Mouse (Mus musculus) v-Abl transformed pro-B cells (cell line): Measurements from ENCODE around the gene Ly75.

ENCODE experiments used
- in situ Hi-C, 2 experiments: fragments of 400-800 bp; cut with MboI; formaldehyde crosslinking; loops; one replicate each; pipeline ENCODE4 v1.15.1; 2025; ENCODE audit not compliant: unreplicated experiment in 2 of 2

The Ly75 gene

GRCm38 (mm10) chr2:60375608-60376107 is 7.4 kb downstream of the Ly75 start:
- in situ Hi-C loops, result no loop called here

- in situ Hi-C loops, result no loop called here
Observed at GRCm38 (mm10) chr2:60375126-60375525, 8.0 kb downstream of the Ly75 start.

- in situ Hi-C loops, result no loop called here
Observed at GRCm38 (mm10) chr2:60370188-60370587, 12.9 kb downstream of the Ly75 start.

DNA sequence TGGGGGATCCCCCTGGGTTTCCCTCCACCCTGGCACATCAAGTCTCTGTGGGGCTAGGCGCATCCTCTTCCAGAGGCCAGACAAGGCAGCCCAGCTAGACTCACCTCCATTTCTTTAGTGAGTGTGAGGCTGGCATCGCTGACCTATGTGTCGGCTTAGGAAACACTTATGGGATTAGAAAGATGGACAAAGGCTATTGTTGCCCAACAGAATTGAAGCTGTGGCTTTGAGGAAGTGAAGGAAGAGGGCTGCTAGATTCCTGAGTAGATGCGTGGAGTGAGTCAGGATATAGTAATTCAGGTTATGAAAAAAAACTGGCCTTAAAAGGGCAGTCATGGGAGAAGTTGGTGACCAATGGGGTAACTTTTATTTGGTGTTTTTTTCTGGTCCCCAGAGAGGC is 13.6 kb downstream of the Ly75 start:
- in situ Hi-C loops, result no loop called here

- in situ Hi-C loops, result no loop called here
Observed at GRCm38 (mm10) chr2:60367871-60368270, 15.2 kb downstream of the Ly75 start.

DNA sequence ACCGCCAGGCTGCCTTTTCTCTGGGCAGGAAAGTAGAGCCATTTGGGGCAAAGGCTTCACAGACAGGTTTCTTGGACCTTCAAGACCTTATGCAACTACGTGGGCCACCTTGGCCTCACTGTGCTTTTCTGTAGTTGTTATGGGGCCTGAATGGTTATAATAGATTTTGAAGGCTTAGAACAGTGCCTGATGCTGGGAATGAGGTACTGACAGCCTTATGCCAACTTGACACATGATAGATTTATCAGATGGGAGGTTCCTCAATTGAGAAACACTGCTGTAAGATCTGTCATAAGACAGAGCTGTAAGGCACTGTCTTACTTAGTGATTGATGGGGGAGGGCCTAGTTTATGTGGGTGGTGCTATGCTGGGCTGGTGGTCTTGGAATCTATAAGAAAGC is 15.9 kb downstream of the Ly75 start:
- in situ Hi-C loops, result no loop called here

DNA sequence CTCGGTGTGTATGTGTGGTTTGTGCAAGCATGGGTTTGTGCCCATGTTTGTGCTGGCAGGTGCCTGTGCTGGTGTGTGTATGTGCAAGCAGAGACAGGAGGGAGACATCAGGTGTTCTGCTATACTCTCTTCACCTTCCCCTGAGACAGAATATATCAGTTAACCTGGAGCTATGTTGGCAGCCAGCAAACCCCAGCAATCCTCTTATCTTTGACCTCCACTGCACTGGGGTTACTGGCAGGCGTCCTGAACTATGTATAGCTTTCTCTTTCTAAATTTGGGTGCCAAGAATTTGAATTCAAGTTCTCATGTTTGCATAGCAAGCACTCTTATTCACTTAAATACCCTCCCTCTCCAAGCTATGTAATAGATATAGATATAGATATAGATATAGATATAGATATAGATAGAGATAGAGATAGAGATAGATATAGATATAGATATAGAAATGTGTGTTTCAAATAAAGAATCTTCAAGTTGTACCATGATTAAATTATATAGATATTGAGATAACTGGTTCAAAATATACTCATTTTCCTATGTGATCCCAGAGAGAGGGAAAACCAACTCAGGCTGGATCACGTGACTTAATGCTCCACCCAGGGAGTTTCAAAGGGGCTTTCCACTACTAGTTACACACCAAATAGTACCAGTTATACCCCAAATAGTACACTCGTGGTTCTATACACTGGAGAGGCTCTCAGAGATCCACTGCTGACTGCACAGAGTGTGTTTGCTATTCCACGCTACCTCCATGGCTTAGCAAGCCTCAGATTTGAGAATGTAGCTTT is 17.1 kb downstream of the Ly75 start:
- in situ Hi-C loops, result no loop called here

- in situ Hi-C loops, result no loop called here
Observed at GRCm38 (mm10) chr2:60365138-60365775, 17.8 kb downstream of the Ly75 start.

- in situ Hi-C loops, result no loop called here
Observed at GRCm38 (mm10) chr2:60362146-60362545, 21.0 kb downstream of the Ly75 start.

GRCm38 (mm10) chr2:60359796-60360195 is 23.3 kb downstream of the Ly75 start:
- in situ Hi-C loops, result no loop called here

- in situ Hi-C loops, result no loop called here
Observed at GRCm38 (mm10) chr2:60355388-60355683, 27.8 kb downstream of the Ly75 start.

- in situ Hi-C loops, result no loop called here
Observed at GRCm38 (mm10) chr2:60354541-60355387, 28.3 kb downstream of the Ly75 start.

DNA sequence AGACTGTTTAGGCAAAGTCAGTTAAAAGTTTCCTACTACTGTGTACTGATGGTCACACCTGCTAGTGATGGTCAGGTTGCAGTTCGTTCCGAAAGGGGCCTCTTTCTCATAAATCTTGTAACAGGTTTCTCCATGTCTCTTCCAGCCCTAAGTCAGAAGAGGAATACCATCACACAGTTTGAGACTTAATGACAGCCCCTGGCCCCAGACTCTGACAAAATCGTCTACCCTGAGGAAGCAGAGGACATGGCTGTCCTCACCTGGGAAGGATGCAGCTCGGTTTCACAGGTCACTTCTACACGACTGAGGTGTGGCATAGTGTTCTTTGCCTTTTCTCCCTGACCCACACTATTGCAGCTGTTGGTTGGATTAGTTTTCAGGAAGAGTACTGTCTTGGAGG is 30.8 kb downstream of the Ly75 start:
- in situ Hi-C loops, result no loop called here

DNA sequence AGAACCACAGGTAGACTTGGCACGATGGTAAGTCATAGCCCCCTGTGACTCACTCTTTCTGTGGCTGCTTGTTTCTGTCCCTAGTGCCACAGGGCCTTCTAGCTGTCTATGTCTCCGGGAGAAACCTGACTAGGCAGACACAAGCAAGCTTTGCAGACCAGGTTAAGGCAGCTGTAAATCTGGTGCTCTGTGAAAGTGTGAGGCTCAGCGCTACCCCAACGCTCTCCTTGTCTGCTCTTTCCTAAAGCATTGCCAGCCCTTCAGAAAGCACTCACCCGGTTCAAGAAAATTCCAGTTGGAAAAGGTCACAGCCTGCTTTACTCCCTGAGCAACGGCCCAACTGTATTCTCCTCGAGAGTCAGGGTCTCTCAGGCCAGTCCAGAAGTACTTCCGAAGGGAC is 31.3 kb downstream of the Ly75 start:
- in situ Hi-C loops, result no loop called here

DNA sequence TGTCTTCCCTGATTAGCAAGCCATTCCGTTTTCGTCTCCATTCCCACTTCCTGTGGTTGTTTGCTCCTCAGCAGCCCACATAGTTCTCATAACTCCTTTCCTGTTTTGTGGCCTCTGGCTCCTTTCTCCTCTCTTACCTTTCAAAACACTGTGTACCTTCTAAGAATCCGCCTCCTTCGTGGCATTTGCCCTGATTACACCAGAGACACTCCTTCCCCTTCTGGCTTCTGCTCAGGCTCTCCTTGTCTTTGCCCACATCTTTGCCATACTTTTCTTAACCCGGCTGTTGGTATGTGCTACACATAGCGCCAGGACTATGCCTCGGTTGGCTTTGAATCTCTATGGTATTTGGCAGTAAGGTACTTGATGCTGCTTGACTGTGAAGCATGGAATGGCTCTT is 35.2 kb downstream of the Ly75 start:
- in situ Hi-C loops, result no loop called here

- in situ Hi-C loops, result no loop called here
Observed at GRCm38 (mm10) chr2:60346531-60346930, 36.6 kb downstream of the Ly75 start.

DNA sequence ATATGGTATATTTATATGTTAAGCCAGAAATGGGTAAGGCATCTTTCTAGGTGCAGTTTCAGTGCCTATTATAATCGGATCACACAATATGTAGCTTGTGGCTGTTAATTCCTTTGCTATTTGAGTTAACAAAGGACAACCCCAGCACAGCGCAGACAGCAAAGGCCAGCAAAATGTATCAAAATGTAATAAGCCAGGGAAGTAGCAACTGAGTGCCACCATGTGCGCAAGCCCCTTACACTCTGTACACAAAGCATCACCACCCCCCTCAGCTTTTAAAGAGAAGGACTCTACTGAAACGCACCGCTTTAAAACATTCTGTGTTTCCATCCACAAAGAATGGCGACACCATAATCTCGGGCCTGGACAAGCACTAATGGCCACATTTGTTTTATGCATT is 37.4 kb downstream of the Ly75 start:
- in situ Hi-C loops, result no loop called here

DNA sequence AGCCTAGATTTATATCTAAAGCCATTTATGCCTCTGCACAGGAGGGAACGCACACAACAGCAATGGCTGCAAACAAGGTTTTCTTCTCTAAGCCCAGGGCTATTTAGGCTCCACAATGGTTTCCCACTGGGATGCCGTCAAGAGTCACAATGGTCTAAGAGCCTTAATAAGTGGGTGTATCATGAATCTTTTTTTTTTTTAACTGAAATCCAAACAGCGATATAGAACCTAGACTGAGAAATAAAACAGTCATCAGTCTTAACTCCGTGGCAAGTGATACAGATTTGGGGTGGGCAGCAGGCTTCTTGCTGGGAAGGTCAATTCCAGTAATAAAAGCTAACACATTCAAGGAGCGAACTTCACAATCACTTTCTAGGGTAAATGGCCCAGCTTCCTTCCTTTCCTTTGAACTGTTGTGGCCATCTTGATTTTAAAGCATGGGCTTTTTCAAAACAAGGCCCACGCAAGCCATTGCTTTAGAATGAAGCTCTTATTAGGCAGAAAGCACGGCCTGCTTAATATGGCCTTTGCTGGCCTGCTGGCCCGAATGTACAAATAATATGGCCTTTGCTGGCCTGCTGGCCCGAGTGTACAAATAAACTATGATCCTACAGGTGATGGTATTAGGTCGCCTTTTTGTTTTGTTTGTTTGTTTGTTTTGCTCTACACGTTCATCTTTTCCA is 39.4 kb downstream of the Ly75 start:
- in situ Hi-C loops, result no loop called here

DNA sequence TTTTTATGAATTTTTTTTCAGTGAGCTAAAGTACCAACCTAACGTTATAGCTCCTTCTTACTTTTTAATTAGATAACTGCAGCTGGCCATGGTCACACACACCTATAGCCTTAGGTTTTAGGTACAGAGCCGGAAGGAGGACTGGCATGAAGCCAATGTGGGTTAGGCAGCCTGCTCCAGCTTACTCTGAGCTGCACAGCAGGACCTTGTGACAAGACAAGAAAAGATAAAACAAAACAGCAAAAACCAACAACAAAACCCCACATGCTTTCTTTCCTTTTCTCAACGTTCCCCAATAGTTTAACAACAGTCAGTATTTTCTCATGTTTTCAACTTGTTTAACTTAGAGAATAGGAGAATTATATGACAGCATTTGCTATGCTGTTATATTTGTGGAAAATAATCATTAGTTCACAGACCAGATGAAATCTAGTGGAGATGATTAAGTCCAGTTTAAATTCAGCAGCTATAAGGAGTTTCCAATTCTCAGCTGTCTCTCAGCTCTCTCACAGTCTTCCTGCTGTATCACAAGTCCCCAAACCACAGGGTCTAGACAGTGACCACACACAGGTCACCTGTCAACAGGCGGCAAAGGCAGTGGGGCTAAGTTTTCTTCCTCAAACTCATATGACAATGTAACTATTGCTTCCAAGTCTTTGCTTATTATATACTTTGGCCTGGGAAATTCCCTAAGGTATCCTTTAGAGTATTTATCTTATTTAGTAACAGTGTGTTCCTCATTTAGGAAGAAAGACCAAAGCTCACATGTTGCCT is 40.8 kb downstream of the Ly75 start:
- in situ Hi-C loops, result no loop called here

DNA sequence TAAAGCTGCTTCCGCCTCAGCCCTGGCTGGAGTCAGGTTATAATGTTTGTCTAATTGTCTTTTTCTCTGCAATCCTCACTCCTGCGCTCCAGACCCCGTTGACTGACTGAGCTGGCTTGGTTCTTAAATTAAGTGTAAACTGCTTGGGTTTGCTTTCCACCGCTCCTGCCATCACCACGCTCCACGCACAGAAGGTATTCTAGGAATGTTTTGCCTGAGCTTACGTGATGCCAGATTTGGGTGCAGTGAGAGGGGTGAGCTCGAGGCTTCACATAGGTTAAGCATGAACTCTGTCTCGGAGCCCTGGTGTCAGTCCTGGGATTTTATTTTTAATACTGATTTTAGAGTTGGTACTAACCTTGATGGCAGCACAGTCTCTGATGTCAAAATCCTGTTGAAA is 45.2 kb downstream of the Ly75 start:
- in situ Hi-C loops, result no loop called here
